Mouse (Mus musculus): ENCODE data around the gene Galk1. TPM values are rescaled to one million over a fixed set of nuclear protein-coding genes. Genes with fewer than 3 reads are reported as not detected.

The Galk1 gene
- total RNA-seq, 2 experiments from 2014 or later: 7.2 to 11.3 TPM

Other genes starting within 250 kb of the Galk1 start
- 10 to 100 TPM; 52.7 to 61.5 TPM for gene Tmem94, start 247.3 kb downstream of the Galk1 start, total RNA-seq (2021)
- gene Caskin2, start 199.1 kb downstream of the Galk1 start, total RNA-seq (2021): 10 to 100 TPM; 18.4 to 20.1 TPM
- gene Tsen54, start 198.0 kb downstream of the Galk1 start, total RNA-seq (2021): 1 to 10 TPM; 5.8 to 7.8 TPM
- gene Llgl2, start 188.7 kb downstream of the Galk1 start, total RNA-seq (2021): 10 to 100 TPM; 11.2 to 11.5 TPM
- under 1 TPM in 1 of 2 experiments, not detected in 1; 0.09 TPM for gene Myo15b, start 154.3 kb downstream of the Galk1 start, total RNA-seq (2021)
- 1 to 10 TPM; 2.2 to 2.4 TPM for gene Smim5, start 112.8 kb downstream of the Galk1 start, total RNA-seq (2021)
- not detected for gene Smim6, start 100.7 kb downstream of the Galk1 start, total RNA-seq (2021)
- 10 to 100 TPM; 13.1 to 15.2 TPM for gene Sap30bp, start 79.4 kb downstream of the Galk1 start, total RNA-seq (2021)
- 1 to 10 TPM; 5.7 to 6.3 TPM for gene Recql5, start 79.2 kb downstream of the Galk1 start, total RNA-seq (2021)
- 1 to 10 TPM; 1.9 to 6.7 TPM for gene Itgb4, start 38.0 kb downstream of the Galk1 start, total RNA-seq (2021)
- 100 to 1,000 TPM; 132 to 170 TPM for gene H3f3b, start 15.2 kb upstream of the Galk1 start, total RNA-seq (2021)
- gene Unk, start 17.6 kb upstream of the Galk1 start, total RNA-seq (2021): 1 to 10 TPM; 7.3 to 7.7 TPM
- under 1 TPM; 0.31 to 0.33 TPM for gene Unc13d, start 65.2 kb upstream of the Galk1 start, total RNA-seq (2021)
- 10 to 100 TPM; 61.6 to 65.3 TPM for gene Wbp2, start 74.3 kb upstream of the Galk1 start, total RNA-seq (2021)
- gene Trim47, start 114.5 kb upstream of the Galk1 start, total RNA-seq (2021): 10 to 100 TPM; 21.2 to 21.3 TPM
- gene Trim65, start 118.4 kb upstream of the Galk1 start, total RNA-seq (2021): 1 to 10 TPM; 3.3 to 3.5 TPM
- gene Mrpl38, start 126.1 kb upstream of the Galk1 start, total RNA-seq (2021): 10 to 100 TPM; 41.8 to 49.5 TPM
- gene Fbf1, start 155.4 kb upstream of the Galk1 start, total RNA-seq (2021): 10 to 100 TPM in 1 of 2 experiments, 1 to 10 TPM in 1; 9.1 to 11.6 TPM
- gene Ten1, start 186.1 kb upstream of the Galk1 start, total RNA-seq (2021): 10 to 100 TPM; 26.9 to 31.6 TPM
- gene Acox1, start 186.3 kb upstream of the Galk1 start, total RNA-seq (2021): 10 to 100 TPM; 43.3 to 49.3 TPM
- under 1 TPM; 0.09 to 0.14 TPM for gene Evpl, start 225.4 kb upstream of the Galk1 start, total RNA-seq (2021)